9 mouse cellular contexts compared by ENCODE assay signal in genomic region chr13:107944831-107945230, GRCm38 (mm10).
DNase-seq lines count a peak whose midpoint lies in the region; ATAC-seq and TF ChIP-seq lines count a peak whose summit lies in the region.
"Had no signal": no experiment of that assay in that cellular context is flagged by ENCODE, and none has a peak within 500 bp of the region (broad histone marks: within the 10 kb centered on the region; RNA-seq: fewer than 3 reads in every experiment).

No protein-coding gene starts in this region.

- no peak for TF ChIP-seq CTCF in lung, adult 2 months (IDR thresholded peaks at IDR 0.05; ENCODE audit: insufficient read depth, low read length)

- no peak overlapping the region for H3K4me3 ChIP-seq in lung, adult 2 months (replicated peaks; ENCODE audit: extremely low read depth, low read depth, low read length)
- no peak overlapping the region for H3K4me3 ChIP-seq in liver, embryonic 16.5 days (ENCODE audit: low read depth, low read length)
- H3K4me3 ChIP-seq: forebrain, embryonic 15.5 days had no signal

- H3K4me2 ChIP-seq in liver, embryonic 16.5 days (ENCODE audit: low read depth, low read length) = no peak overlapping the region
- H3K4me2 ChIP-seq: forebrain, embryonic 15.5 days had no signal

- no peak overlapping the region for H3K27ac ChIP-seq in liver, embryonic 16.5 days (ENCODE audit: low read length)
- H3K27ac ChIP-seq: forebrain, embryonic 15.5 days had no signal

- ATAC-seq in liver, embryonic 16.5 days (ENCODE audit: low read depth) = peak; percentile 45; the same call in 1 of the 2 replicates
- ATAC-seq in monocyte, adult 5-6 weeks (replicated peaks; ENCODE audit: insufficient number of reproducible peaks, low FRiP score, low TSS enrichment, poor library complexity, severe bottlenecking) = peak; percentile 86
- ATAC-seq: forebrain, embryonic 15.5 days had no signal

- no peaks in the 10 kb centered on the region for H3K9me3 ChIP-seq in liver, embryonic 16.5 days (replicated peaks; ENCODE audit: control insufficient read depth, low read length)
- H3K9me3 ChIP-seq: forebrain, embryonic 15.5 days had no signal

- 48% methylated on average over 10 of the region's 10 CpGs for WGBS in lung, adult 2 months
- WGBS in liver, embryonic 16.5 days (ENCODE audit: insufficient replicate concordance) = 35% methylated on average over 10 of the region's 10 CpGs

- intact Hi-C loops in gastrocnemius, postnatal 14 days (cut with DNase I; ENCODE audit: low total_unique reads) = no loop called here

- TF ChIP-seq POLR2A in lung, adult 2 months (IDR thresholded peaks at IDR 0.05; ENCODE audit: borderline replicate concordance, extremely low read depth, low read depth, low read length) = no peak

- no peaks in the 10 kb centered on the region for H3K36me3 ChIP-seq in liver, embryonic 16.5 days (ENCODE audit: control insufficient read depth, insufficient read depth)
- H3K36me3 ChIP-seq: forebrain, embryonic 15.5 days had no signal

- H3K4me1 ChIP-seq in lung, adult 2 months (ENCODE audit: control insufficient read depth, insufficient read depth, low read length) = peaks cover 7% of the 10 kb centered on the region
- H3K4me1 ChIP-seq in liver, embryonic 16.5 days (ENCODE audit: control insufficient read depth, low read depth, low read length) = no peaks in the 10 kb centered on the region

- H3K9ac ChIP-seq in liver, embryonic 16.5 days (ENCODE audit: low read depth, low read length) = no peak overlapping the region
- H3K9ac ChIP-seq: forebrain, embryonic 15.5 days had no signal

- no peaks in the 10 kb centered on the region for H3K27me3 ChIP-seq in liver, embryonic 16.5 days (ENCODE audit: control insufficient read depth, insufficient read depth, low read depth, low read length)
- H3K27me3 ChIP-seq: forebrain, embryonic 15.5 days had no signal

- DNase-seq in heart, adult 8-10 months (ENCODE audit: low spot score) = peak; percentile 38
- no peak for DNase-seq in heart, postnatal 4 days
- peak; percentile 52 to 54 for DNase-seq in lung, adult 18-20 months
- no peak for DNase-seq in lung, adult 2 months
- no peak for DNase-seq in embryo, embryonic 11 days
- DNase-seq in gastrocnemius, postnatal 14 days = no peak

Comparison
In these comparisons a context has a peak if more than half of its experiments do, and no peak if none do; other contexts are left out.
1. DNase-seq: peak in heart, adult 8-10 months (single experiment) and lung, adult 18-20 months (2 of 2); none in heart, postnatal 4 days (single experiment), lung, adult 2 months (single experiment), embryo, embryonic 11 days (single experiment) and gastrocnemius, postnatal 14 days (single experiment).